Mouse (Mus musculus) liver, postnatal 0 days (tissue): ENCODE results near the gene Gm6803. TPM values are rescaled to one million over a fixed set of nuclear protein-coding genes. Genes with fewer than 3 reads are reported as not detected.
A peak's percentile ranks its signal among the peaks of the same experiment; 100 is the strongest.
"Not testable (repeated sequence)": the region's sequence is repeated elsewhere in the genome, so short reads cannot be mapped to it uniquely, and the experiment has no call there.

Source experiments
- ATAC-seq: fragments of 200-750 bp; cut with Nextera tagmentation; 2 replicates; pipeline ENCODE4 v1.8.0; 2017; ENCODE audit warnings: mild to moderate bottlenecking, moderate library complexity
- DNase-seq: peaks from one replicate; pipeline ENCODE4 v3.0.0-alpha.2; 2016
- H3K27ac ChIP-seq: fragments of 300-500 bp; sonication (generic); 2 replicates; pipeline ENCODE4 v1.5.1; 2014; ENCODE audit warnings: antibody characterized with exemption, moderate library complexity, mild to moderate bottlenecking, low read depth
- H3K27me3 ChIP-seq: fragments of 300-500 bp; sonication (generic); 2 replicates; pipeline ENCODE4 v1.6.1; 2014; ENCODE audit warnings: low read length, control low read depth, mixed read lengths; ENCODE audit not compliant: insufficient read depth
- H3K36me3 ChIP-seq: fragments of 300-500 bp; sonication (generic); replicated peaks from 2 replicates; pipeline ENCODE4 v1.6.1; 2014; ENCODE audit warnings: mild to moderate bottlenecking, control low read depth, low read length, moderate library complexity, mixed read lengths; ENCODE audit not compliant: insufficient read depth
- H3K4me1 ChIP-seq: fragments of 300-500 bp; sonication (generic); 2 replicates; pipeline ENCODE4 v1.6.1; 2014; ENCODE audit warnings: antibody characterized with exemption, mild to moderate bottlenecking, control low read depth; ENCODE audit not compliant: insufficient read depth
- H3K4me2 ChIP-seq: fragments of 300-500 bp; sonication (generic); 2 replicates; pipeline ENCODE4 v1.6.1; 2014; ENCODE audit warnings: low read depth, mild to moderate bottlenecking, low read length, moderate library complexity, mixed read lengths
- H3K4me3 ChIP-seq: fragments of 300-500 bp; sonication (generic); 2 replicates; pipeline ENCODE4 v1.5.1; 2014; ENCODE audit warnings: low read depth, low read length
- H3K9ac ChIP-seq: fragments of 300-500 bp; sonication (generic); replicated peaks from 2 replicates; pipeline ENCODE4 v1.6.1; 2014; ENCODE audit warnings: mild to moderate bottlenecking, moderate library complexity
- H3K9me3 ChIP-seq: fragments of 300-500 bp; sonication (generic); 2 replicates; pipeline ENCODE4 v1.6.1; 2016; ENCODE audit warnings: mild to moderate bottlenecking, control low read depth, low read length, mixed read lengths
- CTCF ChIP-seq: sonication (generic); IDR thresholded peaks from 2 replicates; pipeline ENCODE4 v1.5.1; 2016; ENCODE audit warnings: antibody characterized with exemption, low read depth
- polyA plus RNA-seq: library from polyadenylated mRNA; unstranded; fragments of >200 nt; fragmentation: Nextera tagmentation; extraction: Ambion mirVana; gene quantifications from 2 replicates; pipeline ENCODE4 v1.2.1, GENCODE M21; 2015

The Gm6803 gene
- polyA plus RNA-seq, 1 experiment from 2014 or later, result not detected

DNA sequence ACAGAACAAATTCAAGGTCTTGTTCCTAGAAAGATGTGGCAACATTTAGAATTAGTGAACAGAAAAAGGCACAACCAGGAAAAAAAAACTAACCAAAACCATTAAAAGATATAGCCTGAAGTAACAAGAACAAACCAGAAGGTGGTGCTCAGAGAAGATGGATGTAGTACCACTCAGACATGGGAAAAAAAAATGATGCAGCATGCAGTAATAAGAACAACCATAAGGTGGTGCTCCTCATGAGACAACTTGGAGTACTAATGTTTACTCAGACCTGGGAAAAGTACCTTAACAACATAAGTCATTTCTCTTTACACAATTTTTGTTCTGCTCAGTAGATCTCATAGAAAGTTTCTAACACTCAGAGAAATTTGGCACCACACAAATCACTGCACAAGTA is 34.6 kb downstream of the Gm6803 start:
- H3K27me3 ChIP-seq, H3K4me3 ChIP-seq, H3K9me3 ChIP-seq, H3K4me1 ChIP-seq, H3K36me3 ChIP-seq, H3K9ac ChIP-seq, H3K27ac ChIP-seq, DNase-seq, ATAC-seq, H3K4me2 ChIP-seq: not testable (repeated sequence)
- TF ChIP-seq CTCF, result 0 out of 2 replicates have a peak, but pooled peaks have one; percentile 6

Other genes with a start within 250 kb of the Gm6803 start
- not detected in 2 replicates for gene Gm21319, start 243.0 kb downstream of the Gm6803 start, polyA plus RNA-seq
- not detected in 2 replicates for gene Gm21936, start 223.3 kb downstream of the Gm6803 start, polyA plus RNA-seq
- not detected in 2 replicates for gene BB287469, start 202.2 kb downstream of the Gm6803 start, polyA plus RNA-seq
- not detected in 2 replicates for gene Gm2001, start 176.4 kb downstream of the Gm6803 start, polyA plus RNA-seq
- gene Gm2016, start 144.7 kb downstream of the Gm6803 start, polyA plus RNA-seq, result not detected in 2 replicates
- not detected in 2 replicates for gene Gm2022, start 123.4 kb downstream of the Gm6803 start, polyA plus RNA-seq
- gene Gm2035, start 98.9 kb downstream of the Gm6803 start, polyA plus RNA-seq, result not detected in 2 replicates
- gene Gm2042, start 64.7 kb downstream of the Gm6803 start, polyA plus RNA-seq, result not detected in 2 replicates
- gene Gm2075, start 6.9 kb downstream of the Gm6803 start, polyA plus RNA-seq, result not detected in 2 replicates
- not detected in 2 replicates for gene Gm2056, start 8.2 kb upstream of the Gm6803 start, polyA plus RNA-seq
- not detected in 2 replicates for gene Gm16368, start 64.9 kb upstream of the Gm6803 start, polyA plus RNA-seq
- not detected in 2 replicates for gene Gm10436, start 163.3 kb upstream of the Gm6803 start, polyA plus RNA-seq
- not detected in 2 replicates for gene Gm8332, start 231.3 kb upstream of the Gm6803 start, polyA plus RNA-seq